Mouse (Mus musculus): ENCODE results near the gene Dchs2.

DNA sequence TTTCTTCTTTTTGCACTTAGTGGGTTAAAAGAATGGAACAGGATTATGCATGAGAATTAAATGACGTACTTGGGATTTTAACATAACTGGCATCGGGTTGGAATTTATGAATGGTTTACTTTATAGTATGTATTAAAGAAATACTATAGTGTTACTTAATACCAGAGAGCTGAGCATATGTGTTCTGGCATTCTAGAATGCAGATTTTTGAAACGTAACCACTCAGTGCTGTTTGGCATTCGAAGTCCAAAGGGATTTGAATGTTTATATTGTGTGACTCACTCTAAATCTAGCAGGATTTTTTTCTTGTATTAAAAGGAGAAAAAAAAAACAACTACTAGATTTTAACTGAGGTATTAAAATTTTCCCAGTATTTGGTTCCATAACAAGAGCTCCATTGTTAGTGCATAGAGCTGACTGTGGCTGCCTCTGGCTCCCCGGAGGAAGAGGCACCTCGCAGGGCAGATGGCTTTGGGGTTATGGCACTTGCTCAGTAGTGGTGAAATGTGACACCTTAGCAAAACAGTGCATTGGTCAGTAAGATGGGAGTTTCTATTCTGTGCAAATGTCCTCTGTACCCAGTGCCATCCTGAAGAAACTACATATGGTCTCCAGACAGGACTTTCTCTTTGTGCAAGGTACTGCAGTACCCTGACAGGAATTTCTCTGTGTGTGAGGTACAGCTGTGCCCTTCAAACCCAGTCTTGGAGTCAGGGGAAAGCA is 160.5 kb downstream of the Dchs2 start:
- TF ChIP-seq CTCF (IDR thresholded peaks at IDR 0.05; ENCODE audit: low read depth): no peak
- no peak for TF ChIP-seq EP300 (IDR thresholded peaks at IDR 0.05; ENCODE audit: low read depth)

Measured in liver, embryonic 14.5 days (tissue).